Mouse (Mus musculus) MEL (cell line): Measurements from ENCODE around the gene Daw1. TPM values are rescaled to one million over a fixed set of nuclear protein-coding genes. Genes with fewer than 3 reads are reported as not detected.

Source experiments
- DNase-seq: peaks from one replicate; pipeline ENCODE4 v3.0.0; 2011; ENCODE audit warnings: low read depth, low spot score
- H3K27ac ChIP-seq: 2 replicates; pipeline ENCODE4 v1.5.1; 2012; ENCODE audit warnings: low read depth, mild to moderate bottlenecking, control low read depth, low read length, moderate library complexity; ENCODE audit not compliant: control insufficient read depth
- H3K27me3 ChIP-seq, 2 experiments: fragments of 150-350 bp in 1 of 2; sonication (generic) in 1 of 2; 2 replicates each; pipeline ENCODE4 v1.6.1; 2012; ENCODE audit warnings: low read length in 2 of 2, mild to moderate bottlenecking in 2 of 2, improper control_type of control experiment in 1 of 2, moderate library complexity in 1 of 2; ENCODE audit not compliant: insufficient read depth in 2 of 2, control insufficient read depth in 1 of 2
- H3K36me3 ChIP-seq, 2 experiments: 2 replicates each; pipeline ENCODE4 v1.6.1; 2012 to 2014; ENCODE audit warnings: low read length in 2 of 2, improper control_type of control experiment in 1 of 2, inconsistent platforms in 1 of 2, mild to moderate bottlenecking in 1 of 2; ENCODE audit not compliant: insufficient read depth in 2 of 2, control insufficient read depth in 1 of 2
- H3K4me1 ChIP-seq, 2 experiments: fragments of 150-350 bp in 1 of 2; sonication (generic) in 1 of 2; 2 replicates each; pipeline ENCODE4 v1.6.1; 2012; ENCODE audit warnings: low read length in 2 of 2, improper control_type of control experiment in 1 of 2, mild to moderate bottlenecking in 1 of 2; ENCODE audit not compliant: insufficient read depth in 2 of 2, control insufficient read depth in 1 of 2
- H3K4me3 ChIP-seq, 2 experiments: fragments of 150-350 bp in 1 of 2; sonication (generic) in 1 of 2; 2 replicates each; pipeline ENCODE4 v1.5.1; 2012; ENCODE audit warnings: low read depth in 2 of 2, low read length in 2 of 2, mild to moderate bottlenecking in 2 of 2, moderate library complexity in 2 of 2, control low read depth in 1 of 2, improper control_type of control experiment in 1 of 2; ENCODE audit not compliant: control insufficient read depth in 1 of 2, insufficient read depth in 1 of 2
- H3K79me2 ChIP-seq: 2 replicates; pipeline ENCODE4 v1.6.1; 2012; ENCODE audit warnings: mild to moderate bottlenecking, low read length, moderate library complexity; ENCODE audit not compliant: control insufficient read depth, poor library complexity, insufficient read depth
- H3K9ac ChIP-seq: 2 replicates; pipeline ENCODE4 v1.6.1; 2012; ENCODE audit warnings: low read depth, mild to moderate bottlenecking, control low read depth, low read length, moderate library complexity; ENCODE audit not compliant: control insufficient read depth, poor library complexity, severe bottlenecking
- H3K9me3 ChIP-seq: fragments of 150-350 bp; sonication (generic); replicated peaks from 2 replicates; pipeline ENCODE4 v1.6.1; 2012; ENCODE audit warnings: mild to moderate bottlenecking, low read length, improper control_type of control experiment, moderate library complexity; ENCODE audit not compliant: insufficient read depth
- CTCF ChIP-seq, 3 experiments: IDR thresholded peaks in 2 of 3; conservative IDR thresholded peaks in 1 of 3; 2 replicates each; pipeline ENCODE4 v1.5.1; 2011 to 2012; ENCODE audit warnings: low read length in 3 of 3, low read depth in 2 of 3, mild to moderate bottlenecking in 2 of 3, improper control_type of control experiment in 1 of 3, inconsistent platforms in 1 of 3, mixed read lengths in 1 of 3, moderate library complexity in 1 of 3; ENCODE audit not compliant: control insufficient read depth in 1 of 3, insufficient read depth in 1 of 3, poor library complexity in 1 of 3, severe bottlenecking in 1 of 3
- GABPA ChIP-seq: IDR thresholded peaks from 2 replicates; pipeline ENCODE4 v1.6.1; 2012; ENCODE audit warnings: low read depth, mild to moderate bottlenecking, inconsistent platforms, low read length, improper control_type of control experiment, moderate library complexity
- MYC ChIP-seq: IDR thresholded peaks from 2 replicates; pipeline ENCODE4 v1.6.1; 2011; ENCODE audit warnings: low read depth, mild to moderate bottlenecking, low read length, improper control_type of control experiment, moderate library complexity
- RAD21 ChIP-seq: IDR thresholded peaks from 2 replicates; pipeline ENCODE4 v1.6.1; 2011; ENCODE audit warnings: mild to moderate bottlenecking, low read depth, low read length, improper control_type of control experiment
- SMC3 ChIP-seq: IDR thresholded peaks from 2 replicates; pipeline ENCODE4 v1.6.1; 2011; ENCODE audit warnings: low read depth, low read length, improper control_type of control experiment
- TAL1 ChIP-seq: IDR thresholded peaks from 2 replicates; pipeline ENCODE4 v1.6.1; 2012; ENCODE audit warnings: mild to moderate bottlenecking, inconsistent platforms, low read length, moderate library complexity, mixed read lengths
- USF1 ChIP-seq: IDR thresholded peaks from 2 replicates; pipeline ENCODE4 v1.6.1; 2014; ENCODE audit warnings: low read depth, mild to moderate bottlenecking, inconsistent platforms, low read length, improper control_type of control experiment, moderate library complexity
- ZC3H11A ChIP-seq: IDR thresholded peaks from 2 replicates; pipeline ENCODE4 v1.6.1; 2012; ENCODE audit warnings: low read depth, mild to moderate bottlenecking, inconsistent platforms, low read length, improper control_type of control experiment
- ZKSCAN1 ChIP-seq: IDR thresholded peaks from 2 replicates; pipeline ENCODE4 v1.6.1; 2012; ENCODE audit warnings: low read depth, mild to moderate bottlenecking, inconsistent platforms, low read length, improper control_type of control experiment, moderate library complexity
- ZNF384 ChIP-seq: IDR thresholded peaks from 2 replicates; pipeline ENCODE4 v1.6.1; 2012; ENCODE audit warnings: low read depth, mild to moderate bottlenecking, inconsistent platforms, low read length, improper control_type of control experiment
- polyA plus RNA-seq, 2 experiments: library from polyadenylated mRNA; stranded (reverse) in 1 of 2; unstranded in 1 of 2; fragments of >175 nt in 1 of 2; fragments of >200 nt in 1 of 2; gene quantifications; 2 replicates each; pipeline versions ENCODE4 v1.2.1 to v1.2.4; 2012; ENCODE audit warnings: low replicate concordance in 2 of 2, low read depth in 1 of 2; ENCODE audit not compliant: insufficient read length in 2 of 2, insufficient read depth in 1 of 2, missing spikeins in 1 of 2
- total RNA-seq: library from RNA; depleted of rRNA; stranded (reverse); fragments of 300-350 nt; gene quantifications from 2 replicates; pipeline ENCODE4 v1.2.3, GENCODE M21; 2012

Daw1 gene
- total and polyA plus RNA-seq, 3 experiments = not detected

DNA sequence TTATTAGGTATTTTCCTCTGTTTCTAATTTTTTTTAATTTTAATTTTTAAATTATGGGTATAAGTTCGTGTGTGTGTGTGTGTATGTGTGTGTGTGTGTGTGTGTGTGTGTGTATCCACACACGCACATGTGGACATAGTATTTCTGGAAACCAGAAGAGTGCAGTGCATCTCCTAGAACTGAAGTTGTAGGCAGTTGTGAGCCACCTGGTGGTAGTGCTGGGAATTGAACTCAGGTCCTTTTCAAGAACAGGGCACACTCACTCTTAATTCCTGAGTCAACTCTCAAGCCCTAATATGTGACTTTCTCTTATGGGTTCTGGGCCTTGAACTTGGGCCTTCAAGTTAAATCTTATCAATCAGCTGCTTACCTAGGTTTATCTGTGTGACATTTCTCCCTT, 27.6 kb downstream of the Daw1 start:
- H3K27me3 ChIP-seq = no peaks in the 10 kb centered on the region
- no peak overlapping the region for H3K4me3 ChIP-seq
- DNase-seq = peak; percentile 28
- no peaks in the 10 kb centered on the region for H3K9me3 ChIP-seq
- TF ChIP-seq ZC3H11A = no peak
- no peak for TF ChIP-seq MYC
- TF ChIP-seq RAD21 = peak; percentile 10
- TF ChIP-seq CTCF (IDR thresholded peaks at IDR 0.05 in 2 of 3, conservative IDR thresholded peaks at IDR 0.05 in 1 of 3; ENCODE audit: control insufficient read depth in 1 of 3, insufficient read depth in 1 of 3, low read depth in 2 of 3, low read length in 3 of 3, poor library complexity in 1 of 3, severe bottlenecking in 1 of 3) = peak; percentile 28 to 47 (median 37); a peak in 5 of 6 replicates
- TF ChIP-seq SMC3 = peak; percentile 50
- TF ChIP-seq ZNF384 = no peak
- H3K9ac ChIP-seq = no peak overlapping the region
- no peak overlapping the region for H3K27ac ChIP-seq
- H3K36me3 ChIP-seq = no peaks in the 10 kb centered on the region
- H3K79me2 ChIP-seq = no peaks in the 10 kb centered on the region
- H3K4me1 ChIP-seq = no peaks in the 10 kb centered on the region

DNA sequence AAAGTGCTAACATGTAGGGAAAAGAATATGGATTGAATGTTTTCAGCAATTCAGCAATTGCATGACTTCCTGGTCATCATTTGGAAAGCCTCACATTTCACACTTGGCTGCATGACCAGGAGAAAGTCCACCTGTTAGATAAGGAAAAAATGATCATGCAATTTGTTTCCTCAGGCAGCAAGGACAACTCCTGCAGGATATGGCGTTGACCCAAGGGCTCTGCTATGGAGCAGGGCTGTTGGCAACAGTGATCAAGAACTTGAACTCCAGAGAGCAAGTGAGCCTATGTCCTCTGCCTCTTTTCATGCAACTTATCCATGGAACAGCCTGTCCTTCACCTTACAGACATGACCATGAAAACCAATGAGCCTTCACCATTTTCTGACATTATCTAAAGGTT, 50.4 kb downstream of the Daw1 start:
- Histone ChIP-seq H3K4me1 (no peaks in the 10 kb centered on the region), H3K36me3 (no peaks in the 10 kb centered on the region), H3K9ac (no peak overlapping the region), H3K79me2 (no peaks in the 10 kb centered on the region), H3K27ac (no peak overlapping the region), H3K9me3 (no peaks in the 10 kb centered on the region), H3K4me3 (no peak overlapping the region), H3K27me3 (no peaks in the 10 kb centered on the region)
- no peak for TF ChIP-seq USF1
- DNase-seq = no peak

DNA sequence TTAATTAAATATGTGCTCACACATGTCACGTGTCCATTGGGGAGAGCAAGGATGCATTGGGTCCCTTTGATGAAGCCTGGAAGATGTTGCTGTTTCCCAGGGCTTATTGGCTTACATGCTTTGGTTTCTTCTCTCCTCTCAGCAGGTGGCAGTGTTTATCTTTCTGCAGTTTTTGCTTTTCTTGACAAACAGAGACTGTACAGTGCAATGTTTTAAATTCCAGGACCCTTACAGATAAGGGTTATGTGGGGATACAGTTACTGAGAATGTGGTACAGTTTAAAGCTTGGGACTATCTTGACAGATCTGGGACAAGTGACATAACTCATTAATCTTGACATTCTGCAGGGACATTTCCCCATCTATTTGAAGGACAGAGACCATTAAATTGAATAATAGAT, 58.7 kb downstream of the Daw1 start:
- TF ChIP-seq TAL1 = no peak
- no peak for TF ChIP-seq ZNF384
- TF ChIP-seq ZKSCAN1 = no peak
- no peak for TF ChIP-seq SMC3
- no peak for TF ChIP-seq GABPA
- TF ChIP-seq, all 39 proteins: peak for 0
- H3K79me2 ChIP-seq = no peaks in the 10 kb centered on the region
- DNase-seq = no peak

More for the DNA sequence above, 58.7 kb downstream of the Daw1 start:
- H3K9me3 ChIP-seq = no peaks in the 10 kb centered on the region
- no peaks in the 10 kb centered on the region for H3K27me3 ChIP-seq
- H3K9ac ChIP-seq = no peak overlapping the region
- H3K4me3 ChIP-seq = no peak overlapping the region
- H3K27ac ChIP-seq = no peak overlapping the region
- H3K4me1 ChIP-seq = no peaks in the 10 kb centered on the region
- H3K36me3 ChIP-seq = no peaks in the 10 kb centered on the region
